Mouse (Mus musculus): ENCODE data around the gene Crhr2.

DNA sequence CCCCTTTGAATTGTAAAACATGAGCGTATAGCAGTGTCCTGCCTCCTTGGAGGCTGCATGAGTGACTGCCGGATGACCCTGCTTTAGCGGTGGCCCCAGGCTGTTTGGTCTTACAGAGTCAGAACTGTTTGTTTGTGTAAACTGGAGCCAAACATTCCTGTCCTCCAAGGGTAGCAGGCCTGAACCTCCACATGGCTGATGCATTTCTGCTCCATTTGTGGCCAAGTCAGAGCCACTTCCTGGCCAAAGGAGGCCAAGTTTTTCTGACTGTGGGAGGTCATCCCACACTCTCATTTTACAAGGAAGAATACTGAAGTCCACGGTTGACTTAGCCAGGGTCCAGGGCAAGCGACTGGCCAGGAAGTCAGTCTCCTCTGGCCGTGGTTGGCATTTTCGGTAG lies 46.7 kb upstream of the Crhr2 start:
- TF ChIP-seq ZNF384 (IDR thresholded peaks at IDR 0.05; ENCODE audit: low read depth, low read length), result no peak
- no peak for TF ChIP-seq CHD2 (IDR thresholded peaks at IDR 0.05; ENCODE audit: low read depth, low read length)
- TF ChIP-seq ZC3H11A (IDR thresholded peaks at IDR 0.05; ENCODE audit: borderline replicate concordance, low read depth, low read length), result no peak
- TF ChIP-seq HCFC1 (IDR thresholded peaks at IDR 0.05; ENCODE audit: borderline replicate concordance, insufficient read depth, low read length), result no peak
- no peak for TF ChIP-seq MAFK (IDR thresholded peaks at IDR 0.05; ENCODE audit: insufficient read depth, low read depth, low read length)
